Mouse (Mus musculus) erythroblast, embryonic 14.5 days (primary cell): ENCODE results near the gene Fat3. TPM values are rescaled to one million over a fixed set of nuclear protein-coding genes. Genes with fewer than 3 reads are reported as not detected.

Experiments used
- H3K27me3 ChIP-seq: 2 replicates; pipeline ENCODE4 v1.6.1; 2012; ENCODE audit warnings: inconsistent platforms; ENCODE audit not compliant: control insufficient read depth
- H3K36me3 ChIP-seq: 2 replicates; pipeline ENCODE4 v1.6.1; 2012; ENCODE audit warnings: mild to moderate bottlenecking, inconsistent platforms; ENCODE audit not compliant: control insufficient read depth
- H3K4me1 ChIP-seq: 2 replicates; pipeline ENCODE4 v1.6.1; 2012; ENCODE audit warnings: inconsistent platforms; ENCODE audit not compliant: control insufficient read depth
- H3K4me3 ChIP-seq: replicated peaks from 2 replicates; pipeline ENCODE3; 2012; ENCODE audit warnings: moderate library complexity, mild to moderate bottlenecking, inconsistent platforms
- H3K9me3 ChIP-seq: 2 replicates; pipeline ENCODE4 v1.6.1; 2012; ENCODE audit warnings: low read length, inconsistent platforms, mixed read lengths; ENCODE audit not compliant: control insufficient read depth
- GATA1 ChIP-seq: IDR thresholded peaks from 2 replicates; pipeline ENCODE4 v1.6.1; 2012; ENCODE audit warnings: low read length, inconsistent platforms, mixed read lengths
- TAL1 ChIP-seq: IDR thresholded peaks from 3 replicates; pipeline ENCODE4 v1.6.1; 2012; ENCODE audit warnings: low read length, inconsistent platforms, mixed read lengths
- polyA plus RNA-seq: library from polyadenylated mRNA; stranded (reverse); fragments of >175 nt; gene quantifications from 2 replicates; pipeline ENCODE4 v1.2.3, GENCODE M21; 2012

Fat3 gene
- polyA plus RNA-seq, 1 experiment = 0.03 TPM

DNA sequence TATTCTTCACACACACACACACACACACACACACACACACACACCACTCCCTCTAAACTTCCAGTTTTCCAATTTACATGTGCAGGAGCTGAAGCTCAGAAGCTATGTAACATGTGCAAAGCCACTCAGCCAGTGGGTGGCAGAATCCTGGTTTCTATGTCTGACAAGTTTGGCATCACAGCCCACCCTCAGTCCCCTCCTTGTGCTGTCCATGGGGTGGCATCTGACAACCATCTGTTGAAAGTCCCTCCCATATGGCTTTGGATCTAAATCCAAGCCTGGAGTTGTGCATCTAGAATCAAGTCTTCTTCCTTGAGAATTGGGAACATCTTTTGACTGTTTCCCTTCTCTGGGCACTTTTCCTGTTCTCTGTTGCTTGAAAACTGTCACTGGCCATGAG is 464.7 kb downstream of the Fat3 start:
- no peaks in the 10 kb centered on the region for H3K9me3 ChIP-seq
- no peak for TF ChIP-seq TAL1
- TF ChIP-seq GATA1 = no peak
- no peaks in the 10 kb centered on the region for H3K36me3 ChIP-seq
- no peaks in the 10 kb centered on the region for H3K4me1 ChIP-seq
- no peaks in the 10 kb centered on the region for H3K27me3 ChIP-seq
- H3K4me3 ChIP-seq = no peak overlapping the region

DNA sequence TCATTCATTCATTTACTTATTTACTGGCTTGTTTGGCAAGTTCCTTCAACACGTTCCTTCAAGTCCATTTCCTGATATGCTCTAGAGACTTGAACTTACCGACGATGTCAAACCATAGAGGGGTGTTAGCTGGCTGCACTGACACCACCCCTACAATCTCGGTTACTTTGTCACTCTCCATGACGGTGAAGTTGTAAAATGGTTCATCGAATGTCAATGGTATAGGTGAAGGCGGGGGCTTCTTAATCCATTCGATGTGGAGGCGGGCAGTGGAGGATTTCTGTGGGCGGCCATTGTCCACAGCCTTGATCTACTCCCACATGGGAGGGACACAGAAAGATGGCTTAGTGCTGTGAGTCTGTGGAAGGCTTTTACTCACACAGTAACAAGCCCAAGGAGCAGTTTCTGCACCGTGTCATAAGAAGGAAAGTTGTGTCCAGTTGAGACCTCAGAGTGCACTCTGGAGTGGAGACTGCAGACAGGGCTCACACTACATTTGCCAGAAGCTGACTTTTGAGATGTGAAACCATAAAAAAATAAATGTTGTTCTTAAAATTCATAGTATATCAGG is 471.3 kb downstream of the Fat3 start:
- Histone ChIP-seq H3K27me3 (no peaks in the 10 kb centered on the region), H3K4me1 (no peaks in the 10 kb centered on the region), H3K9me3 (no peaks in the 10 kb centered on the region), H3K36me3 (no peaks in the 10 kb centered on the region), H3K4me3 (no peak overlapping the region)
- TF ChIP-seq TAL1 = no peak
- no peak for TF ChIP-seq GATA1

DNA sequence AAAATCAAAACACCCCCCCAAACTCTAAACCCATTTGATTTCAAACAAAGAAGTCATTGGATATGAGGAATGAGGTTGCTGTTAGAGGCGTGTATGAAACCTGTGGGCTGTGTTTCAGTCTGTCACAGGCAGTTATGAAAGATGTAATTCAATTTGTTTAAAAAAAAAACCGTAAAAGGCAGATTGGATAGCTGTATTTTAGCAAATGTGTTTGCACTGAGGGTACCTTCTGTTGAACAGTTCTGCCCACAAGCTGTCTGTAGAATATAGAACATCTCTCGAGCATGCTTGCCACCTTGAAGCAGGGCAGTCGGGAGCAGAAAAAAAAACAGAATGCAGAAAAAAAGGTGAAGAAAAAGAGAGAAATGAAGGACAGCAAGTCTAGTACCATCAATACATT is 472.0 kb downstream of the Fat3 start:
- no peaks in the 10 kb centered on the region for H3K9me3 ChIP-seq
- H3K4me1 ChIP-seq = no peaks in the 10 kb centered on the region
- TF ChIP-seq GATA1 = no peak
- TF ChIP-seq TAL1 = no peak
- H3K4me3 ChIP-seq = no peak overlapping the region
- no peaks in the 10 kb centered on the region for H3K36me3 ChIP-seq
- H3K27me3 ChIP-seq = no peaks in the 10 kb centered on the region

DNA sequence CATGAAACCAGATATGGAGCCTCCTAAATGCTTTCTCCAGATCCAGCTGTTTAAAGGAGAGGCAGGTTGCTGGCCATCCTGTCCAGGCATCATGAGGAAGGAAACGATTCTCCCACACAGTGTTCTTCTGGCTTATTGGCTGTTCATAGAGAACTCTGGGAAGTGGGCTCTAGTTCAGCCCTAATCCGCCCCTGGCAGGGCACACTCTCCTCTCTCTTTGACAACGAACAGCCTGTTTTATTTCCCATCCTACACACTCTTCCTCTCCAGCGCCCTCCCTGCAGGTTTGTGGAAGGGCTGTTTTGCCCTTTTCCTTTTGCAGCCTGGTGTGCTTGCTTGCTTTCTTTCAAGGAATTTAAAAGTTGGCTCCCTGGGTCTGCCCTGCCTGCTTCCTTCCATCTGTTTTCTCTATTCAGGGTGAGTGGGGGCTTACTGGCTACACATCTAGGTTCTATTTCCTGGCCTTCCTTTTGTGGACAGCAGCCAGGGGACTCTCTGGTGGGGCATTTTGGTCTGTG is 472.6 kb downstream of the Fat3 start:
- H3K4me3 ChIP-seq = no peak overlapping the region
- no peaks in the 10 kb centered on the region for H3K4me1 ChIP-seq
- H3K27me3 ChIP-seq = no peaks in the 10 kb centered on the region
- H3K36me3 ChIP-seq = no peaks in the 10 kb centered on the region
- no peak for TF ChIP-seq GATA1
- TF ChIP-seq TAL1 = no peak
- H3K9me3 ChIP-seq = no peaks in the 10 kb centered on the region

DNA sequence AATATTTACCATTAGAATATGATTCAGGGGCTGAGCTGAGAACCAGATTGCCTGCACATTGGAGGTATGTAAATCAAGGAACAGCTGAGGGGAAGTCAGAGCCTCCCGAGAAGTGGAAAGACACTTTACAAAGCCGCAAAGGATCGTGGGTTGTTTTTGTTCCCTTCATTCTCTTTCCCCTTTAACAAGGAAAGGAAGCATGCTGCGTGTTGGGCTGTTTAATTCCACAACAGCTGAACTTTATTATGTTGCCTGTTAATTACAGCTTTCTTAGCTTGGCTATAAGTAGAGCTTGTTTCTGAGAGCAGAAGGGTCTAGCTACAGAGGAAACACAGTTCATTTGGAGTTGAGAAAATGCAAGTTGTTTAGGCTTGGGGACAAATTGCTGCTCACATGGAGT is 475.0 kb downstream of the Fat3 start:
- no peaks in the 10 kb centered on the region for H3K4me1 ChIP-seq
- no peaks in the 10 kb centered on the region for H3K9me3 ChIP-seq
- no peaks in the 10 kb centered on the region for H3K36me3 ChIP-seq
- TF ChIP-seq GATA1 (no peak), TAL1 (no peak)
- H3K27me3 ChIP-seq = no peaks in the 10 kb centered on the region
- H3K4me3 ChIP-seq = no peak overlapping the region

DNA sequence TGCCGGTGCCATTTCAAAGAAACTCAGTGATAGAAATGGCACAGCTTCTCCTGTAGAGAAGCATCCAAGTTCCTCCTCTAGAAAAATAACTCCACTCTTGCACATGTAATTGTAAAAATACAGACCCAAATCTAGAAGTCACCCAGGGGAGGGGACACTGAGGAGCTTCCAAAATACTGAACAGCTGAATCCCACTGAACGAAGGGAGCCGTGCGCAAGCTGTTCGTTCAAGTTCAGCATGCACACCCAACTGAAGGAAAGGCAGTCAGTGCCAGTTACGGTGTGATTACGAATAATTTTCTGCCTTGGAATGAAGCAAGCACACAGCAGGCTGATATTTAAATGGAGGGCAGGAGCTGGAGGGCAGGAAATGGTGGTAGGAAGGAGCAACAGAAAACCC is 476.4 kb downstream of the Fat3 start:
- no peaks in the 10 kb centered on the region for H3K36me3 ChIP-seq
- no peaks in the 10 kb centered on the region for H3K4me1 ChIP-seq
- TF ChIP-seq GATA1 (no peak), TAL1 (no peak)
- H3K9me3 ChIP-seq = no peaks in the 10 kb centered on the region
- H3K4me3 ChIP-seq = no peak overlapping the region
- no peaks in the 10 kb centered on the region for H3K27me3 ChIP-seq

DNA sequence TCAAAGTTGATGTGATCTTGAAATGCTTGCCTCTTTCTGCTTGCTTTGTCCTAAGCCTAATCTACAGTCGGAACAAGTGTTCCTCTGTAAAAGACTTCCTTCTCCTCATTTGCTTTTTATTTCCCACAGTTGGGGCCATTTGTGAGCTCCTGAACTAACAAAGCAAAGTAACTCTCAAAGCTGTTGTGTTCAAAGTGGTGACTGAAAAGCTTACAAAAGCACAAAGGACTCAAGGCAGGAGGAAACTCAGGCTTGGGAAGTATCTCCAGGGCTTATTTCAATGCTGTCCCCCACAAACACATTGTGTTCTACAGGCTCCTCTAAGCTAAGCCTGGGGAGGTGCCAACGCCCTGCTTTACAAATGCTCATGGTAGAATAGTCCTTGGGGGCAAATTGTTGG is 487.0 kb downstream of the Fat3 start:
- H3K4me1 ChIP-seq = no peaks in the 10 kb centered on the region
- no peaks in the 10 kb centered on the region for H3K9me3 ChIP-seq
- no peaks in the 10 kb centered on the region for H3K36me3 ChIP-seq
- H3K27me3 ChIP-seq = no peaks in the 10 kb centered on the region
- TF ChIP-seq GATA1 (no peak), TAL1 (no peak)
- H3K4me3 ChIP-seq = no peak overlapping the region

DNA sequence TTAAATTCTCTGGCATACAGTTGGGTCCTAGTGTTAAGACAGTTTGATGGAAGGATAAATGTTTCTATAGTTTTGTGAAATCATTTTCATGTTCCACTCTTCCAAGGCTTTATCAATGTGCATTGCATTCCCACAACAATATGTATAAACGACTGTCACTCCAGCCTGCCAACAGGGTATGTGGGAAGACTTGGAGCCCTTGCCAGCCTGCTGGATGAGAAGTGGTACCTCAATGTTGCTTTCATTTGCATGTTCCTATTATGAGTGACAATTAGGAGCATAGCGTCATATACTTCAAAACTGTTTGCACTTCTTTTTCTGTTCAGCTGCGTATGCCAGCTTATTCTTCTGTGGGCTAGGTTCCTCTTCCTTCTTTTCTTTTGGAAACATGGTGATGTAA is 489.7 kb downstream of the Fat3 start:
- no peaks in the 10 kb centered on the region for H3K36me3 ChIP-seq
- no peaks in the 10 kb centered on the region for H3K27me3 ChIP-seq
- no peak overlapping the region for H3K4me3 ChIP-seq
- TF ChIP-seq GATA1 = no peak
- no peak for TF ChIP-seq TAL1
- H3K9me3 ChIP-seq = no peaks in the 10 kb centered on the region
- H3K4me1 ChIP-seq = no peaks in the 10 kb centered on the region

DNA sequence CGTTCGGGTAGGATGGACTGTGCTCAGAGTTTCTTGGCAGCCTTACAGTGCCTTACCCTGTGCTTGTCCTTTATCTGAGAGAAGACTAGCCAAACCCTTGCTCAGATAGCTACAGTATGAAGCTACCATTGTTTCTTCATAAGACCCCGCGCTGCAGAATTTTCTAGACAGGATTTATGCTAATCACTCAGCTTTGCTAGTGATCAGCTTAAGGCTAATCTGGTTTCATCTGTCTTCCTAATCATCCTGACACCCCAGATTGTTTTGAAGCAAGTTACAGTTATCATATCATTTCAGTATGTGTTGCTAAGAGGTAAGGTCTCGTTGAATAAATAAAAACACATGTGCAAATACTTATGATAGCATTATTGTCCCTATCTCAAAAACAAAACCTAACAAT is 493.6 kb downstream of the Fat3 start:
- TF ChIP-seq GATA1 (no peak), TAL1 (no peak)
- no peaks in the 10 kb centered on the region for H3K4me1 ChIP-seq

DNA sequence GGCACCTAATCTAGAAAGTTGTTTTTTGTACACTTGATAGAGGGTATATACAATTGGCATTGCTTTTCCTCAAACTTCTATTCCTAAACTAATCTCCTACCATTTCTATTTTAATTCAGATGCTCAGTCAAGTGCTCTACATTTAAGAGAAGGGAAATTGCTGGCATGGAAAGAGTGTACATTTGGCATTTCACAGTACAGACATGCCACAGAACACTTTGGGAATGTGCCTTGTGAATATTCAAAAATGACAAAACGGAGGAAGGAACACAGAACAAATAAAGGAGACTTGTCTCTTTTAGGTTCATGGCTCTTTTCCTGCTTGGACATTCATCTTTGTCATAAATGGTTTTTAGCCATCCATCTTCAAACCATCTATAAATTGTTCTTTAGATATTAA is 498.1 kb downstream of the Fat3 start:
- H3K27me3 ChIP-seq = no peaks in the 10 kb centered on the region

More for the DNA sequence above, 493.6 kb downstream of the Fat3 start:
- no peaks in the 10 kb centered on the region for H3K9me3 ChIP-seq
- no peak overlapping the region for H3K4me3 ChIP-seq
- no peaks in the 10 kb centered on the region for H3K27me3 ChIP-seq
- no peaks in the 10 kb centered on the region for H3K36me3 ChIP-seq

More for the DNA sequence above, 498.1 kb downstream of the Fat3 start:
- Histone ChIP-seq H3K4me1 (no peaks in the 10 kb centered on the region), H3K9me3 (no peaks in the 10 kb centered on the region), H3K4me3 (no peak overlapping the region), H3K36me3 (no peaks in the 10 kb centered on the region)
- TF ChIP-seq TAL1 (no peak), GATA1 (no peak)
